Mouse (Mus musculus) heart, postnatal 0 days (tissue): Measurements from ENCODE around the gene Necap1. TPM values are rescaled to one million over a fixed set of nuclear protein-coding genes. Genes with fewer than 3 reads are reported as not detected.

Experiments
- ATAC-seq: fragments of 200-750 bp; cut with Nextera tagmentation; 2 replicates; pipeline ENCODE4 v1.8.0; 2017; ENCODE audit warnings: low read depth, moderate number of reproducible peaks, moderate library complexity; ENCODE audit not compliant: insufficient read depth
- DNase-seq: peaks from one replicate; pipeline ENCODE4 v3.0.0-alpha.2; 2016; ENCODE audit warnings: low spot score
- H3K27ac ChIP-seq: fragments of 300-500 bp; sonication (generic); 2 replicates; pipeline ENCODE4 v1.5.1; 2014; ENCODE audit warnings: low read depth, mild to moderate bottlenecking
- H3K27me3 ChIP-seq: fragments of 300-500 bp; sonication (generic); 2 replicates; pipeline ENCODE4 v1.6.1; 2014; ENCODE audit warnings: low read length, mixed read lengths; ENCODE audit not compliant: control insufficient read depth, insufficient read depth
- H3K36me3 ChIP-seq: fragments of 300-500 bp; sonication (generic); replicated peaks from 2 replicates; pipeline ENCODE4 v1.6.1; 2014; ENCODE audit warnings: low read length, mixed read lengths; ENCODE audit not compliant: control insufficient read depth, insufficient read depth
- H3K4me1 ChIP-seq: fragments of 300-500 bp; sonication (generic); 2 replicates; pipeline ENCODE4 v1.6.1; 2014; ENCODE audit warnings: antibody characterized with exemption; ENCODE audit not compliant: control insufficient read depth, insufficient read depth
- H3K4me2 ChIP-seq: fragments of 300-500 bp; sonication (generic); 2 replicates; pipeline ENCODE4 v1.6.1; 2014; ENCODE audit warnings: low read depth, mild to moderate bottlenecking, low read length, moderate library complexity
- H3K4me3 ChIP-seq: fragments of 300-500 bp; sonication (generic); 2 replicates; pipeline ENCODE4 v1.5.1; 2014; ENCODE audit warnings: low read depth, low read length
- H3K9ac ChIP-seq: fragments of 300-500 bp; sonication (generic); replicated peaks from 2 replicates; pipeline ENCODE4 v1.6.1; 2014; ENCODE audit warnings: low read depth, low read length, mixed read lengths
- H3K9me3 ChIP-seq: fragments of 300-500 bp; sonication (generic); replicated peaks from 2 replicates; pipeline ENCODE4 v1.6.1; 2016; ENCODE audit warnings: low read length; ENCODE audit not compliant: control insufficient read depth
- CTCF ChIP-seq: IDR thresholded peaks from 2 replicates; pipeline ENCODE4 v1.5.1; 2016; ENCODE audit warnings: antibody characterized with exemption, control low read depth, low read depth
- EP300 ChIP-seq: IDR thresholded peaks from 2 replicates; pipeline ENCODE4 v1.6.1; 2016; ENCODE audit warnings: antibody characterized with exemption, low read depth
- WGBS: fragments of 180-500 bp; shearing (Covaris S2); extraction: QIAGEN DNeasy Blood & Tissue Kit; methylation state at CpG from one replicate; pipeline ENCODE4 v1.1.7; 2014; 5-methylcytosine and 5-hydroxymethylcytosine counted together
- polyA plus RNA-seq: library from polyadenylated mRNA; unstranded; fragments of >200 nt; fragmentation: Nextera tagmentation; extraction: Ambion mirVana; gene quantifications from 2 replicates; pipeline ENCODE4 v1.2.1, GENCODE M21; 2015
- total RNA-seq: library from RNA; depleted of rRNA; stranded (reverse); fragments of >200 nt; gene quantifications from 2 replicates; pipeline ENCODE4 v1.2.3, GENCODE M21; 2014; ENCODE audit warnings: low replicate concordance

Gene Necap1
- total and polyA plus RNA-seq, 2 experiments from 2014 or later, result 35.9 to 40.3 TPM

- Histone ChIP-seq H3K27ac (no peak within 1 kb of the TSS), H3K9me3 (no peaks in the 10 kb centered on the region), H3K9ac (no peak within 1 kb of the TSS), H3K4me2 (no peak within 1 kb of the TSS), H3K36me3 (no peaks in the 10 kb centered on the region), H3K4me3 (no peak within 1 kb of the TSS), H3K4me1 (no peaks in the 10 kb centered on the region), H3K27me3 (no peaks in the 10 kb centered on the region)
- ATAC-seq (0 out of 2 replicates have a peak, but pooled peaks have one; percentile 20), DNase-seq (no peak)
- no peak for TF ChIP-seq EP300
- no peak for TF ChIP-seq CTCF
- 14% methylated on average over 7 of the region's 7 CpGs for WGBS
Measured at GRCm38 (mm10) chr6:122855955-122856354, 18.3 kb upstream of the Necap1 start, which contains the start of gene C3ar1. TSS of gene C3ar1 (minus strand) at chr6:122856161.

GRCm38 (mm10) chr6:122862434-122862833, 11.8 kb upstream of the Necap1 start:
- Histone ChIP-seq H3K36me3 (no peaks in the 10 kb centered on the region), H3K4me1 (no peaks in the 10 kb centered on the region), H3K4me2 (no peak overlapping the region), H3K4me3 (no peak overlapping the region), H3K9me3 (peaks cover 9% of the 10 kb centered on the region; the same call in 1 of the 2 replicates), H3K27me3 (no peaks in the 10 kb centered on the region), H3K9ac (no peak overlapping the region), H3K27ac (no peak overlapping the region)
- DNase-seq, result no peak
- WGBS, result 72% methylated on average over 6 of the region's 6 CpGs
- TF ChIP-seq CTCF (no peak), EP300 (no peak)
- ATAC-seq, result no peak

- no peak overlapping the region for H3K4me3 ChIP-seq
- peaks cover 9% of the 10 kb centered on the region; the same call in 1 of the 2 replicates for H3K9me3 ChIP-seq
- H3K27me3 ChIP-seq, result no peaks in the 10 kb centered on the region
- no peak overlapping the region for H3K27ac ChIP-seq
- H3K4me2 ChIP-seq, result no peak overlapping the region
- H3K9ac ChIP-seq, result no peak overlapping the region
- H3K4me1 ChIP-seq, result no peaks in the 10 kb centered on the region
- ATAC-seq (no peak), DNase-seq (no peak)
- 82% methylated on average over 1 of the region's 1 CpGs for WGBS
- no peaks in the 10 kb centered on the region for H3K36me3 ChIP-seq
- no peak for TF ChIP-seq CTCF
- no peak for TF ChIP-seq EP300
Measured at GRCm38 (mm10) chr6:122862871-122863270, 11.4 kb upstream of the Necap1 start.

DNA sequence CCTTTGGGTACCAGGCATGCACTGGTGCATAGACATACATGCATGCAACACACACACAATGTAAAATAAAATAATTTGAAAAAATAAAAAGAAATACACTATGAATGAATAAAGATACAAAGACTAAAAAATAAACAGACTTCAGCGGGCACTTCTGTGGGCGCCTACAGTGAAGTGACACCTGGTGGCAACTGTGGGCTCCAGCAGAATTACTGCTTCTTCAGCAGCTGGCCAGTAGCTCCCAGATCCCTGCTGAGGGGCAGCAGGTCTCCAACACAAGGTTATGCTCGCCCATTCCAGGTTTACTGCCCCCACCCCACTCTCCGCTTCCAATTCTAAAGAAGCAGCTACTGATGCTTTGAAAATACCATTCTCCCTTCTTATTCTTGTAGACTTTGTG, 6.4 kb upstream of the Necap1 start:
- Histone ChIP-seq H3K9me3 (no peaks in the 10 kb centered on the region), H3K4me3 (no peak overlapping the region), H3K27me3 (no peaks in the 10 kb centered on the region), H3K27ac (no peak overlapping the region), H3K4me1 (no peaks in the 10 kb centered on the region), H3K36me3 (no peaks in the 10 kb centered on the region), H3K9ac (no peak overlapping the region), H3K4me2 (no peak overlapping the region)
- ATAC-seq, result no peak
- TF ChIP-seq CTCF (peak; percentile 55), EP300 (no peak)
- DNase-seq, result peak; percentile 40
- 48% methylated on average over 4 of the region's 4 CpGs for WGBS

GRCm38 (mm10) chr6:122869846-122870245, 4.4 kb upstream of the Necap1 start:
- 58% methylated on average over 11 of the region's 11 CpGs for WGBS
- H3K27ac ChIP-seq, result no peak overlapping the region
- ATAC-seq (no peak), DNase-seq (no peak)
- H3K36me3 ChIP-seq, result no peaks in the 10 kb centered on the region
- H3K9ac ChIP-seq, result no peak overlapping the region
- TF ChIP-seq EP300 (no peak), CTCF (no peak)
- H3K4me1 ChIP-seq, result no peaks in the 10 kb centered on the region
- H3K9me3 ChIP-seq, result no peaks in the 10 kb centered on the region
- no peak overlapping the region for H3K4me2 ChIP-seq
- H3K4me3 ChIP-seq, result no peak overlapping the region
- no peaks in the 10 kb centered on the region for H3K27me3 ChIP-seq

GRCm38 (mm10) chr6:122872800-122873199, 1.5 kb upstream of the Necap1 start:
- Histone ChIP-seq H3K4me3 (no peak overlapping the region), H3K27me3 (no peaks in the 10 kb centered on the region), H3K27ac (no peak overlapping the region), H3K4me2 (no peak overlapping the region), H3K9me3 (no peaks in the 10 kb centered on the region), H3K9ac (no peak overlapping the region), H3K36me3 (peaks cover 10% of the 10 kb centered on the region; the same call in 1 of the 2 replicates), H3K4me1 (peaks cover 12% of the 10 kb centered on the region)
- WGBS, result 86% methylated on average over 5 of the region's 5 CpGs
- ATAC-seq (no peak), DNase-seq (no peak)
- no peak for TF ChIP-seq EP300
- TF ChIP-seq CTCF, result no peak
